In genomic region chr9:56079587-56079986, GRCm38 (mm10) we compare ENCODE assay signal across 19 mouse cellular contexts.
"Had no signal": no experiment of that assay in that cellular context is flagged by ENCODE, and none has a peak within 500 bp of the region (broad histone marks: within the 10 kb centered on the region; RNA-seq: fewer than 3 reads in every experiment).

No protein-coding gene starts in this region.

- ATAC-seq: liver, embryonic 12.5 days; midbrain, embryonic 15.5 days had no signal

- H3K4me1 ChIP-seq: midbrain, embryonic 12.5 days; midbrain, embryonic 15.5 days had no signal

- DNase-seq: kidney, adult 2 months; kidney, postnatal 25 days; layer of hippocampus, adult 9-11 months; liver; lung, adult 18-20 months; lung, postnatal 10 days; lung, postnatal 4 days; thymus, adult 2 months; thymus, postnatal 25 days had no signal

- H3K36me3 ChIP-seq: liver, embryonic 12.5 days; liver, embryonic 15.5 days; lung, embryonic 15.5 days; midbrain, embryonic 15.5 days had no signal

- H3K4me3 ChIP-seq: layer of hippocampus, adult 2 months; limb, embryonic 10.5 days; limb, embryonic 13.5 days; liver, embryonic 12.5 days; liver, embryonic 15.5 days; lung, embryonic 15.5 days; midbrain, embryonic 12.5 days; midbrain, embryonic 15.5 days; neural tube, embryonic 13.5 days had no signal

- H3K9me3 ChIP-seq: limb, embryonic 10.5 days; limb, embryonic 13.5 days; liver, embryonic 12.5 days; liver, embryonic 15.5 days; lung, embryonic 15.5 days; midbrain, embryonic 12.5 days; midbrain, embryonic 15.5 days; neural tube, embryonic 13.5 days had no signal

- H3K27me3 ChIP-seq: limb, embryonic 13.5 days; liver, embryonic 12.5 days; liver, embryonic 15.5 days; lung, embryonic 15.5 days; midbrain, embryonic 12.5 days; midbrain, embryonic 15.5 days; neural tube, embryonic 13.5 days had no signal

- H3K27ac ChIP-seq: kidney, postnatal 0 days; layer of hippocampus, adult 2 months; limb, embryonic 10.5 days; limb, embryonic 13.5 days; liver, embryonic 12.5 days; liver, embryonic 15.5 days; lung, embryonic 15.5 days; midbrain, embryonic 12.5 days; midbrain, embryonic 15.5 days; neural tube, embryonic 13.5 days had no signal
